Mouse (Mus musculus): ENCODE data around the gene Ddit4. TPM values are rescaled to one million over a fixed set of nuclear protein-coding genes. Genes with fewer than 3 reads are reported as not detected.
A peak's percentile ranks its signal among the peaks of the same experiment; 100 is the strongest.

The Ddit4 gene
- polyA plus RNA-seq, 1 experiment from 2014 or later: 28.1 TPM

GRCm38 (mm10) chr10:59900174-59900435 lies 51.5 kb downstream of the Ddit4 start:
- no peak for ATAC-seq

More at GRCm38 (mm10) chr10:59900174-59900435, 51.5 kb downstream of the Ddit4 start:
- H3K9me3 ChIP-seq (ENCODE audit: low read length): no peaks in the 10 kb centered on the region
- DNase-seq (ENCODE audit: low spot score): no peak
- no peak overlapping the region for H3K4me3 ChIP-seq (ENCODE audit: low read depth, low read length)
- H3K27me3 ChIP-seq (replicated peaks; ENCODE audit: insufficient read depth, low read length): no peaks in the 10 kb centered on the region
- TF ChIP-seq EP300 (IDR thresholded peaks at IDR 0.05) (no peak), CTCF (IDR thresholded peaks at IDR 0.05) (no peak)
- no peak overlapping the region for H3K4me2 ChIP-seq (replicated peaks; ENCODE audit: low read depth, low read length)
- no peak overlapping the region for H3K9ac ChIP-seq (replicated peaks; ENCODE audit: low read depth)
- WGBS: 21% methylated on average over 4 of the region's 4 CpGs
- peak overlapping the region; percentile 90 for H3K27ac ChIP-seq (ENCODE audit: low read length)
- H3K36me3 ChIP-seq (ENCODE audit: insufficient read depth, low read length): peaks cover 16% of the 10 kb centered on the region
- H3K4me1 ChIP-seq (ENCODE audit: insufficient read depth, low read depth, low read length): peaks cover 16% of the 10 kb centered on the region

Other genes with a start within 250 kb of the Ddit4 start
- 57.0 and 59.3 TPM in 2 replicates for gene Micu1, start 249.4 kb downstream of the Ddit4 start, polyA plus RNA-seq (2015; fragmentation: Nextera tagmentation; extraction: Ambion mirVana)
- 19.8 and 24.4 TPM in 2 replicates for gene Dnajb12, start 72.3 kb downstream of the Ddit4 start, polyA plus RNA-seq (2015; fragmentation: Nextera tagmentation; extraction: Ambion mirVana)
- 47.2 and 50.0 TPM in 2 replicates for gene Ascc1, start 51.0 kb upstream of the Ddit4 start, polyA plus RNA-seq (2015; fragmentation: Nextera tagmentation; extraction: Ambion mirVana)
- gene Anapc16, start 51.3 kb upstream of the Ddit4 start, polyA plus RNA-seq (2015; fragmentation: Nextera tagmentation; extraction: Ambion mirVana): 105 and 117 TPM in 2 replicates
- gene Spock2, start 154.4 kb upstream of the Ddit4 start, polyA plus RNA-seq (2015; fragmentation: Nextera tagmentation; extraction: Ambion mirVana): 42.8 and 45.6 TPM in 2 replicates

Data from lung, postnatal 0 days (tissue).